Mouse (Mus musculus): ENCODE measurements at regions not wholly inside any gene's neighbourhood (a gene's known extent, or its start where the extent isn't known, plus 50 kb on each side); places are given as distances from the start of the nearest gene placed in this dataset.

DNA sequence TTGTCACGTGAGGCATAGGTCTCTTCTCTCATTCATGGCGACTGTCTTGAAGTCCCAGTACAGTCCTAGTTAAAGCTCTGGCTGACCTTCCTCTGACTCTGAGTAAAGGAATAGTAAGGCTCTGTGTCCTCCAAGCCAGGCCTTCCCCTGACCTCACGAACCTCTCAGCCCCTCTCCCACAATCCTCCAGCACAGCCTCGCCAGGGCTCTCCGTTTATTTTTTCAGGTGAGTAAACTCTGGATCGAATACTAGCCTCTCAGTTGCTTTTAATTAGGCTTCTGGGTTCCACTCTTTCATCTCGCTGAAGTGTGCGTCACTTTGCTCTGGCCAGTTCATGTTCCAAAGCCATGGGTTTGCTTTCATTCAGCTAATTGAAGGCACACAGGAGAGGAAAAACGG lies 133.8 kb downstream of the Mylk4 start:
- DNase-seq = no peak

- no peak for DNase-seq
Observed at GRCm38 (mm10) chr13:32643030-32643750, 140.6 kb downstream of the Mylk4 start.

DNA sequence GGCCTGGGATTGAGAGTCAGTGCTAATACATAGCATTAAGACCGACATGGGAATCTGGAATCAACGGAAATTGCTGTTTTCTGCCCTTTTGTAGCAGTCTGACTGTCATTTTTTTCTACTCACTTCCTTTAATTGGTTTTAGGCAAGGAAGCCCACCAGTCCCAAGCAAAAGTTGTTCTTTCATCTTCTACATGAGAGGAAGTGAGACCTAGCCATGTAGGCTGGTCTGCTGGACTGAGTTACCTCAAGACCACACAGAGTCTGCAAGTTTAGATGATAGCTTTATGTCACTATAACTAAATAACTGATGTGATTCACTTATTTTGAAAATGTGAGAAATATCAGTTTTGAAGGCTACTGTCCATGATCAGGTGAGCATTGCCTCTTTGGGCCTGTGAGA lies 142.8 kb downstream of the Mylk4 start:
- no peak for DNase-seq

- DNase-seq = no peak
Observed at GRCm38 (mm10) chr13:32630122-32630732, 153.5 kb downstream of the Mylk4 start.

DNA sequence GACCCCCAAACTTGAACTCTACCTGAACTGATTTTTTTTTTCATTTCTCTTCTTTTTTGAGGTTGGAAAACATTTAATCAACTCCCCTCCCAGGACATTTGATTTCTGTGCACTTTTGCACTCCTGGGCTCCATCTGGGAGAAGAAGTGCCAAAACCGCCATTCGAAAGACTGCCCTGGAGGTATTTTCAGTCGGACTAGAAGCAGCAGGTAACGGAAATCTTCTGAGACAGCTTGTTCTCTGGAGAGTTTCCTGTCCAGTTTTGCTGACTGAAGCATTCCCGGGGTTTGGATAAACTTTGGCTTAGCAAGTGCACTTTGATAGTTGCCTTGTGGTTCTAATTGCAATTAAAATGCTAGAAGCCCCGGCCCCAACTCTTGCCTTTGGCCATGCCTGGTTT lies 169.8 kb downstream of the Mylk4 start:
- DNase-seq = no peak

- no peak for DNase-seq
Observed at GRCm38 (mm10) chr13:32611551-32612295, 172.0 kb downstream of the Mylk4 start.

- no peak for DNase-seq
Observed at GRCm38 (mm10) chr13:32610970-32611369, 172.8 kb downstream of the Mylk4 start.

- DNase-seq = no peak
Observed at GRCm38 (mm10) chr13:32608413-32608812, 175.3 kb downstream of the Mylk4 start.

GRCm38 (mm10) chr13:32603925-32604590 lies 179.7 kb downstream of the Mylk4 start:
- no peak for DNase-seq

DNA sequence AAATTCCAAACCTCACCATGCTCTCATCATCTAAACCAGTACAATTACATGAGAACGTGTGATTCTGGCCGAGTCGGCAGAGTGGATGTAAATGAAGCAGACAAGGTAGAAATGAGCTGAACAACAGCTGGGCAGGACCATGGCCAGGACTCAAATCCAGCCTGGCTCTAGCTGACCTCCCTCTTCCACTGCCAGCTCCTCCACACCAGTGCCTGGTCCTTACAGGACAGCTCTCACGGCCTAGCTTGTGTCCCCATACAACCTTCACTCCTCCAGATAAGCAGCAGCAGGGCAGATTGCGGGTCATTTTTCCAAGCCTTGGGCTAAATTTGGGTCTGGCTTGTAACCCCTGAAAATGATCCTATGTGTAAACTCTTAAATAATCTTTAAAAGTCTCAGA lies 182.4 kb downstream of the Mylk4 start:
- no peak for DNase-seq

GRCm38 (mm10) chr13:32593611-32594010 lies 190.1 kb downstream of the Mylk4 start:
- no peak for DNase-seq

DNA sequence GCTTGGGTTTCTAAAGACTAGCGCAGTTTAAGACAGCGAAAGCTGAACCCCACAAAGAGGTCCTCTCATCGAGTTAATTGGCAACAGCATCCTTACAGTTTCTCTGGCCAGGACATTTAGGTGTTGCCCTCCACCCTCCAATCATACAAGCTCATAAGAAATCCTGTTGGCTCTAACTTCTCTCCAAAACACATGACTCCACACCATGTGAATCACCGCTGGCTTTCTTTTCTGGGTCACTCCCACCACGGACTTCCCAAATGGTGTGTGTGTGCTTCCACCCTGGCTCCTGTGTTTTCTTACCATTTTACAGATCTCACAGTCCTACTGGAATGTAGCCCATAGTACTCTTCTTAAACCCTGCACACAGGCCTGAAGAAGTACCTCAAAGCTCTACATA lies 190.6 kb downstream of the Mylk4 start:
- no peak for DNase-seq

DNA sequence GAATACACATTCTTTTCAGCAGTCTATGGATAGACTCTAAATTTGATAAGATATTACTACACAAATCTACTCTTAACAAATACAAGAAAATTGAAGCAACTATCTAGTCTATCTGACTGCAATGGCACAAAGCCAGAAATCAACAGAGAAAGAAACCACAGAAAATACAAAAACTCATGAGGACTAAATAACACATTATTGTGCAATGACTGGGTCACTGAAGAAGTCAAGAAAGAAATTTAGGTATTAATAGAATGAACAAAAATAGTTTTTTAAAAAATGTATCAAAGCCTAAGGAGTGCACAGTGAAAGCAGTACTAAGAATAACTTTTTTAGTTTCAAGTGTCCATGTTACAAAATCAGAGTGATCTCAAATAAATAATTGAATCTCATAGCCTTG lies 202.2 kb downstream of the Mylk4 start:
- DNase-seq = no peak

- no peak for DNase-seq
Observed at GRCm38 (mm10) chr13:32567850-32568249, 215.9 kb downstream of the Mylk4 start.

DNA sequence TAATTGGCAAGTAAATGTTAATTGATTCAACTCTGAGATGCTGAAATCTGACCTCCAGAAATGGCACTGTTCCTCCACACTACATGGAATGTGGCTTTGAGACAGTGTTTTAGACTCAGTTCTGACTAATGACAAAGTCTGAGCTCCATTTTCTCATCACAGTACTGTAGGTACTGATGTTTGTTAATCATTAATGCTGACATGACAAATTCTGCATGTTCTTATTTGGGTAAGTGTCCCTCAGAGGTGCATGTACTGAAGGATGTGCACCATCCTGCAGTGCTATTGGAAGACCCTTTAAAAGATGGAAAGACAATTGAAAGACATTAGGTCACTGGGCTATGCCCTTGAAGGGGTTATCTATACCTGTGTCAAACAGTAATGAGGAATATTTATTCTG lies 222.1 kb upstream of the Gmds start:
- DNase-seq = no peak

DNA sequence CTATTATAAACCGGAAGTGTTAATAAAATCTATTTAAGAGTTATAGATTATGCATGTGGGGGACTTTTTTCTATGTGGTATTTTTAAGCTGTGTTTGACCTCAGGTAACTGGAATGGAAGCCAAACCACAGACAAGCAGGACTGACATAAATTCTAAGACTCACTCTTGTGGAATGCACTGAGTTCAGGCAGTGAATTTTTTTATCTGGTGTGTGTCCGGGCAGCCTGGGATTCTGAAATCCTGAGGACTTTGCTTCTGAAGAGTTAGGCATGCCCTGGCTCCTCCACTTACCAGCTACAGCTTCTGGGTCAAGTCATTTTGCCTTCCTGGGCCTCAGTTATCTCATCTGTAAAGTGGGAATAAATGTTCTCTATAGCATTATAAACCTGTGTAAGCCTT lies 217.9 kb upstream of the Gmds start:
- no peak for DNase-seq

DNA sequence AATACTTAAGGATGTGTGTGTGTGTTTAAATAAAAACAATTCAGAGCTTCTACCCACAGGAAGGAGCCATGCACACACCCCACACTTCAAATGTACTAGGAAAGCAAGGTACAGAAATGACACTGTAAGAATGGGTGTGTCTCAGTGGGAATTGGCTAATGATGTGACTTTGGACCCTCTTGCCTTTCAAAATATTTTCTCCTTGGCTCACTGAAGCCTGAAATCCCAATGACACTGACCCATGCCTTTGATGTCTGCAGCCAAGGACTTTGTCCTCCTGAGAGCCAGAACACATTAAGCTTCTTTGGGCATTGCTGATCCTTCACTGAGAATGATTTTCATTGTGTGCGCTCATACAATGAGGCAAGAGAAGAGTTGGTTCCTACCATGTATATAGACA lies 216.5 kb upstream of the Gmds start:
- DNase-seq = no peak

GRCm38 (mm10) chr13:32554601-32555000 lies 216.1 kb upstream of the Gmds start:
- no peak for DNase-seq

- DNase-seq = no peak
Observed at GRCm38 (mm10) chr13:32553136-32553535, 214.6 kb upstream of the Gmds start.

- no peak for DNase-seq
Observed at GRCm38 (mm10) chr13:32550113-32550512, 211.6 kb upstream of the Gmds start.

GRCm38 (mm10) chr13:32547126-32547525 lies 208.6 kb upstream of the Gmds start:
- DNase-seq = no peak

GRCm38 (mm10) chr13:32544986-32545740 lies 206.6 kb upstream of the Gmds start:
- DNase-seq = no peak

GRCm38 (mm10) chr13:32541611-32542010 lies 203.1 kb upstream of the Gmds start:
- no peak for DNase-seq

Data from right cerebral cortex, postnatal 4 days (tissue).